Mouse (Mus musculus): ENCODE measurements around the gene Ankrd33. TPM values are rescaled to one million over a fixed set of nuclear protein-coding genes. Genes with fewer than 3 reads are reported as not detected.

Gene Ankrd33
- polyA plus RNA-seq, 1 experiment from 2014 or later = not detected

DNA sequence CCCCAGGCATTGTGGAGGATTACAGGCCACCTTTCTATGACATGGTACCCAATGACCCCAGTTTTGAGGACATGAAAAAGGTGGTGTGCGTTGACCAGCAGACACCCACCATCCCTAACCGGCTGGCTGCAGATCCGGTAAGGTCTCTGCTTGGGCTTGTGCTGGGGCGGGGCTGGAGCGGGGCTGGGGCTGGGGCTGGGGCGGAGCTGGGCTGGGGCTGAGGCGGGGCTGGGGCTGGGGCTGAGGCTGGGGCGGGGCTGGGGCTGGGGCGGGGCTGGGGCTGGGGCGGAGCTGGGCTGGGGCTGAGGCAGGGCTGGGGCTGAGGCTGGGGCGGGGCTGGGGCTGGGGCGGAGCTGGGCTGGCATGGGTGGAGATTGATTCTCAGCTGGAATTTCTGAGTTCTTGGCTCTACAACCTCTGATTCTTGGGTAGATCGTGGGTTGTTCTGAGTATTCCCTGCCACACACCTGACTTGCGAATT lies 25.5 kb downstream of the Ankrd33 start:
- Histone ChIP-seq H3K4me2 (replicated peaks) (peak overlapping the region; percentile 19; the same call in 1 of the 2 replicates), H3K4me1 (peaks cover 59% of the 10 kb centered on the region), H3K36me3 (no peaks in the 10 kb centered on the region), H3K27me3 (no peaks in the 10 kb centered on the region), H3K9me3 (no peaks in the 10 kb centered on the region), H3K4me3 (no peak overlapping the region), H3K27ac (peak overlapping the region; percentile 71), H3K9ac (no peak overlapping the region)
- 5% methylated on average over 10 of the region's 14 CpGs for WGBS
- ATAC-seq (ENCODE audit: insufficient number of reproducible peaks, insufficient read depth, low FRiP score, low TSS enrichment) = peak; percentile 30

DNA sequence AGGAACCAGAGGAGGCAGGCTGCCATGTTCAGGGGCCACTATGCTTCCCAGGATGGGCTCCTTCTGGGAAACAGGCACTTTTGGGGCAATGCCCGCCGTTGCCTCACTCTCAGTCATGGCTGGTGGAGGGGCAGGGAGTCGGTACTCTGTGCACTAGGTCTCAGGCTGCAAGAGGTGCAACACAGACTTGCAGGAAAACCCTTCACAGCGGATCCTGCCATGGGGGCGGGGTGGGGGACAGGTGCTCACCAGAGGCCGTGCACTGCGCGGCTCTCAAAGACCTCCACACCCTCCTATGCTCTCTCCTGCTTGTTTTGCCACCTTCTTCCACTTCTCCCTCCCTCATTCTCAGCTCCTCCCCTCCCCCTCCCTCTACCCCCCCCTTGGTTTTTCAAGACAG lies 27.1 kb downstream of the Ankrd33 start:
- H3K4me3 ChIP-seq = no peak overlapping the region
- WGBS = 51% methylated on average over 8 of the region's 8 CpGs
- H3K27ac ChIP-seq = peak overlapping the region; percentile 84

DNA sequence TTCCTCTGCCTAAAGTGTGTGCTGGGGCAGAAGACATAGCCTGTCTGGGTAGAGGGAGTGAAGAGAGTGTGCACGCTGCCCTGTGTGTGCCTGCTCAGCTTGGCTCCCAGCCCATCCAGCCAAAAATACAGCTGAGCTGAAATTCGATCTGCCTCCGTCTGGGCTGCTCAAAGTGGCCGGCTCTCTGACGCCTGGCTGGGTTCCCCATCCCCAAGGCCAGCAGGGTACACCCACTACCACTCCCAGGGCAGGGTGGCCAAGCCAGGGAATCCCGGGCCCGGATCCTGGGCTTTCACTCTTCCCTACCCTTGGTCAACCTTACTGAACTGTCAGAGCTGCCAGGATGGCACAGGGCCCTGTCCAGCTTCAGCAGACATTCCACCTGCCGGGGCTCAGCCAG lies 27.9 kb downstream of the Ankrd33 start:
- H3K27ac ChIP-seq = peak overlapping the region; percentile 84
- H3K4me2 ChIP-seq (replicated peaks) = peak overlapping the region; percentile 30
- peak overlapping the region; percentile 38; the same call in 1 of the 2 replicates for H3K9ac ChIP-seq
- no peaks in the 10 kb centered on the region for H3K27me3 ChIP-seq
- no peaks in the 10 kb centered on the region for H3K9me3 ChIP-seq
- H3K36me3 ChIP-seq = no peaks in the 10 kb centered on the region
- no peak overlapping the region for H3K4me3 ChIP-seq
- 13% methylated on average over 8 of the region's 8 CpGs for WGBS
- peaks cover 70% of the 10 kb centered on the region for H3K4me1 ChIP-seq
- ATAC-seq (ENCODE audit: insufficient number of reproducible peaks, insufficient read depth, low FRiP score, low TSS enrichment) = peak; percentile 42

More for the DNA sequence above, 27.1 kb downstream of the Ankrd33 start:
- no peaks in the 10 kb centered on the region for H3K9me3 ChIP-seq
- H3K36me3 ChIP-seq = no peaks in the 10 kb centered on the region
- no peak for ATAC-seq (ENCODE audit: insufficient number of reproducible peaks, insufficient read depth, low FRiP score, low TSS enrichment)
- no peak overlapping the region for H3K4me2 ChIP-seq (replicated peaks)
- H3K4me1 ChIP-seq = peaks cover 65% of the 10 kb centered on the region
- H3K9ac ChIP-seq = no peak overlapping the region
- H3K27me3 ChIP-seq = no peaks in the 10 kb centered on the region

DNA sequence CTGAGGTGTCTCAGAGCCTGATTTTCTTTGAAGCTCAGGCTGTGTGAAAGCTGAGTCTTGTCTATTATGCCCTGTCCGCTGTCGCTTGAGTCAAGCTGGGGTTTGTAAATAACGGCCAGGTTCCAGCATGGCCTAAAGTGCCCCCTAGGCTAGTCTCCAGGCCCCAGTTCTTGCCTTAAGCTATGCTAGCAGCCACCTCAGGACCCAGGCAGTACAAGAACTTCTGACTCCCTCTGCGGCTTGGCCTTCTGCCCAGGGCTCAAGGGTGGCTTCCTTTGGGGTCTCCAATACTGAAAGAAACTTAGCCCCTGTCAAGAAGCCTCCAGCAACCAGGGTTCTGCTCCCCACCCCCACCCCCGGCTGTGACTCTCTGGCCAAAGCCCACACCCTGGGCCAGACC lies 28.6 kb downstream of the Ankrd33 start:
- Histone ChIP-seq H3K36me3 (no peaks in the 10 kb centered on the region), H3K9me3 (no peaks in the 10 kb centered on the region), H3K4me1 (peaks cover 68% of the 10 kb centered on the region), H3K27me3 (no peaks in the 10 kb centered on the region), H3K9ac (no peak overlapping the region), H3K4me2 (replicated peaks) (no peak overlapping the region), H3K27ac (peak overlapping the region; percentile 84; the same call in 1 of the 2 replicates), H3K4me3 (no peak overlapping the region)
- no peak for ATAC-seq (ENCODE audit: insufficient number of reproducible peaks, insufficient read depth, low FRiP score, low TSS enrichment)
- WGBS = 78% methylated on average over 5 of the region's 5 CpGs

DNA sequence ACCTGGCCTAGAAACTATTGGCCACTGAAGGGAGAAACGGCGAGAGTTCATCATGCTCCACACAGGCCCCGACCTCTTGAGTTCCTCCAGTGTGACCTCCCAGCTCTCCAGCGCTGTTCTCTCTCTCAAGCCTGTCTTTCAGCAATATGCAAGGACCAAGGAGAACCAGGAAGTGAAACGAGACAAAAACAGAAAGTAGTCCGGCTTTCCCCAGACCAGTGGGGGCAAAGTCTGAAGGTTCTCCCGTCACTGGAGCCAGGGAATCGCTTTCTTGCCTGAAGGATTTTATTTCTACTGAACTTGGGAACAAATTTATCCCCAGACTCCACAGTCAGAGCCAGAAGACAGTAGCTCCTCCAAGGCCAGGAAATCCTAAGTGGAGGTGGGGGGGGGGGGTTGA lies 29.2 kb downstream of the Ankrd33 start:
- peaks cover 62% of the 10 kb centered on the region for H3K4me1 ChIP-seq

DNA sequence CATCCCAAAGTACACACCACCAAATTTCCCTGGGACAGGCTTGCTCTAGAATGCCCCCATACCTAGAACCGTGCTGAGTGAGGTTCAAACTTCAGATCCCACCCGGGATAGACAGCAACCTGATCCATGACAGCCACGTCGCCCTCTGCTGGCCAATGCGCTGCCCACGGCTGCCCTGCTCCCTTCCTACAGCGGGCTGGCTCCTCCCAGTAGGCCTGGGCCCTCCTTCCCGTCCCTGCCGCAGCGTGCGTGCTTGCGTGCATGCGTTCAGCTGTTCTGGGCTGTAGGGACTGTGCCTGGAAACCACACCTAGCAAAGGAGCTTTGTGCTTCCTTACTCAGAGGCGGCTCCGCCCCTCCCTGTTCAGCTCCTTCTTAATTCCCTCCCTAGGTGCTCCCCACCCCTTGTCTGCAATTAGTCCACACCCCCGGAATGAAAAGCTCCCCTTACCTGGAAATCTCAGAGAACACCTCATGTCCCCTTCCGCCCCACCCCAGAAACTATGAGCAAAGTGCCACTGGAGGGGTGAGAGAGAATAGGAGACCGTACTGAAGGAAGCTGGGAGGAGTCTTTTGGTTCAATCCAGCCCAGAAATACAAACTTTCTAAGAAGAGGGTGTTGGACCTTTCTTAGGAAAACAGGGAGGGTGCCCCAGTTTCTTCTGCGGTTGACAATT lies 30.0 kb downstream of the Ankrd33 start:
- H3K4me3 ChIP-seq = peak overlapping the region; percentile 5; the same call in 1 of the 2 replicates
- peak overlapping the region; percentile 43 for H3K4me2 ChIP-seq (replicated peaks)
- no peaks in the 10 kb centered on the region for H3K36me3 ChIP-seq
- peak overlapping the region; percentile 52 for H3K27ac ChIP-seq
- peak; percentile 88 for ATAC-seq (ENCODE audit: insufficient number of reproducible peaks, insufficient read depth, low FRiP score, low TSS enrichment)
- H3K9ac ChIP-seq = no peak overlapping the region
- 9% methylated on average over 19 of the region's 19 CpGs for WGBS
- no peaks in the 10 kb centered on the region for H3K27me3 ChIP-seq
- H3K4me1 ChIP-seq = peaks cover 54% of the 10 kb centered on the region
- no peaks in the 10 kb centered on the region for H3K9me3 ChIP-seq

More for the DNA sequence above, 29.2 kb downstream of the Ankrd33 start:
- Histone ChIP-seq H3K4me2 (replicated peaks) (no peak overlapping the region), H3K4me3 (no peak overlapping the region), H3K36me3 (no peaks in the 10 kb centered on the region), H3K9ac (no peak overlapping the region), H3K9me3 (no peaks in the 10 kb centered on the region), H3K27ac (no peak overlapping the region), H3K27me3 (no peaks in the 10 kb centered on the region)
- 86% methylated on average over 8 of the region's 8 CpGs for WGBS
- ATAC-seq (ENCODE audit: insufficient number of reproducible peaks, insufficient read depth, low FRiP score, low TSS enrichment) = no peak

DNA sequence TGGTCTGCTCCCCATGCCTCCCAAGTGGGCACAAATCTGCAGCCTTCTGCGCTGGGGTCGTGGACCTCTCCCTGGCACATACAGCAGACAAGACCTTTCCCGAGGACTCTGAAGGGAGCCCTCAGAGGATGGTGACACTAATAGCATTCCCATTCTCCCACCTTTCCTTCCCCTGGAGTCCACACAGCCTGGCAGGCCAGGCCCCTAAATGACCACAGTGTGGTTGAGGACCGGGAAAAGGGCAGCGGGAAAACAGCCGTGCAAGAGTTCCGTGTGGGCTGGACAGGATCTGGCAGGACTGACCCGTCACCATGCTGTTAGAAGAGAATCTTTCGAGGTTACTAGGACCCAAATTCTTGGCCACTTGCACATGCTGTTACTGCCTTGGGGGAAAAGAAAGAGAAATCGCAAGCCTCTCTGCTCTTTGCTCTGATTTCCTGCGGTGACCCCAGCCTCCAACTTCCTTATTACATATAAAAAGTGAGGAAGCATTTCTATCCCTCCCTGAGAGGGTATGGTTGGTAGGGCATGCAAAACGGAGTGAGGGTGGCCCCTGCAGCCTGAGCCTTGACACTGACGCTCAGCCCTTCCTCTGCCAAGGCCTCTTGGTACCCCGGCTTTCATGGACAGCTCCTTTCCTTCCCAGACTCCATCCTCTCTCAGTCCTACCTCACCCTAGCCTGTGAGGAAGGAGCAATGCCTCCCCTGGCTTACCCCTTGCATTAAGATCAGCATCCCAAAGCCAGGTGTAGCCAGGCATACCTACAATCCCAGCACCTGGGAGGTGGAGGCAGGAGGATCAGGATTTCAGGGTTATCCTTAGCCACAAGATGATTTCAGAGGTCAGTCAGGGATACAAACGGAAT lies 30.8 kb downstream of the Ankrd33 start:
- H3K4me1 ChIP-seq = peaks cover 48% of the 10 kb centered on the region
- no peak for ATAC-seq (ENCODE audit: insufficient number of reproducible peaks, insufficient read depth, low FRiP score, low TSS enrichment)
- no peak overlapping the region for H3K4me3 ChIP-seq
- peak overlapping the region; percentile 43 for H3K4me2 ChIP-seq (replicated peaks)
- peak overlapping the region; percentile 52 for H3K27ac ChIP-seq
- H3K9ac ChIP-seq = no peak overlapping the region
- WGBS = 61% methylated on average over 15 of the region's 15 CpGs
- H3K9me3 ChIP-seq = no peaks in the 10 kb centered on the region
- no peaks in the 10 kb centered on the region for H3K27me3 ChIP-seq
- no peaks in the 10 kb centered on the region for H3K36me3 ChIP-seq

DNA sequence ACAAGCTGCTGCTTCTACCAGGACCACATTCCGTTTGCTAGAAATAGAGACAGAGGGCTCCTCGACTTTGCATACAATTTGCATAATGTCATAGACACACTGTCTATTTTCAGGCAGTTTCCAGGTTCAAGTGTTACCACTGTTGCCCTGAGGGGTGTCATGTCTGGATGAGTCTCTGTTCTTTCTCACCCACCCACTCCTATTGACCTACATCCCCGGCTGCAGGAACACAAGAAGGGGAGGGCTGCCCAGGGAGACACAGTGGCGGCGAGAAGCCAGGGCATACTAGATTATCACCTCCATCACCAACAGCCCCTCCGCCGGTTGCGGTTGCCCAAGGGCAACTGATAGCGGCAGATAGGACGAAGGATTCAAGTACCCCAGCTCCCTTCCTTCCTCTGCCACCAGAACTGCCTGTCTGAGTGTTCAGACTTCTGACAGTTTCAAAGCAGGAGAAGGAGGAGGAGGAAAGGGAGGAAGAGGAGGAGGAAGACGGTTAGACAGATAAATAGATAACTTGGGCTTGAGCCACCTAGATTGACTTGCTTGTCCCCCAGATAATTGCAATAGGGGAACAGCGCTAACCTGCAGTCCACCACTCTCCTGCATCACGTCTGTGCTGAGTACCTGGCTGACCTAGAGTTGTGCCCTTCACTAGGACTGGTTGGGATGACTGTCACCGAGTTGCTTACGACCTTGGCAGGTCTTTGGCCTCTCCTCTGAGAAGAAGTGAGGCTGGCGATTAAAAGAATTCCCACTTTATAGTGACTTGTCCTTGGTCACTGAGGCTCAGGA lies 31.8 kb downstream of the Ankrd33 start:
- ATAC-seq (ENCODE audit: insufficient number of reproducible peaks, insufficient read depth, low FRiP score, low TSS enrichment) = no peak
- H3K27me3 ChIP-seq = no peaks in the 10 kb centered on the region

DNA sequence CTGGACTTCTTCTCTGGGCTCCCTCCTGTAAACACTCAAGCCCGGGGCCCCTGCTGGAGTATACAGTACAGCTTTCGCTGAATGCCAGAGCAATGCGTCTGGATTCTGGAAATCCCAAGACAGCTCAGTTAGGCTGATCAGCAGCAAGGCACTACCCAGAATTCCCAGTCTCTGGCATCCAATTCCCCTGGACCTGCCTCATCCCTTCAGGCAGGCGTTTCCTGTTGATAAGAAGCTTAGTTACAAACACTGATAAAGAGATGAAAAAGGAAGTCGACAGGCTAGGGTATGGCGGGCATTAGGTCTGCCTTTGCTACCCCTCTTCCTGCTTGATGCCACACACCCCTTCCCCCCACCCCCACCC lies 32.3 kb downstream of the Ankrd33 start:
- H3K36me3 ChIP-seq = no peaks in the 10 kb centered on the region
- no peaks in the 10 kb centered on the region for H3K27me3 ChIP-seq
- WGBS = 41% methylated on average over 6 of the region's 6 CpGs
- no peak overlapping the region for H3K9ac ChIP-seq
- no peak overlapping the region for H3K27ac ChIP-seq
- no peak overlapping the region for H3K4me3 ChIP-seq
- no peaks in the 10 kb centered on the region for H3K9me3 ChIP-seq
- ATAC-seq (ENCODE audit: insufficient number of reproducible peaks, insufficient read depth, low FRiP score, low TSS enrichment) = no peak
- H3K4me1 ChIP-seq = peaks cover 42% of the 10 kb centered on the region
- no peak overlapping the region for H3K4me2 ChIP-seq (replicated peaks)

More for the DNA sequence above, 31.8 kb downstream of the Ankrd33 start:
- Histone ChIP-seq H3K4me2 (replicated peaks) (no peak overlapping the region), H3K9ac (no peak overlapping the region), H3K4me1 (peaks cover 46% of the 10 kb centered on the region), H3K36me3 (no peaks in the 10 kb centered on the region), H3K27ac (no peak overlapping the region), H3K4me3 (no peak overlapping the region), H3K9me3 (no peaks in the 10 kb centered on the region)
- WGBS = 75% methylated on average over 16 of the region's 16 CpGs

DNA sequence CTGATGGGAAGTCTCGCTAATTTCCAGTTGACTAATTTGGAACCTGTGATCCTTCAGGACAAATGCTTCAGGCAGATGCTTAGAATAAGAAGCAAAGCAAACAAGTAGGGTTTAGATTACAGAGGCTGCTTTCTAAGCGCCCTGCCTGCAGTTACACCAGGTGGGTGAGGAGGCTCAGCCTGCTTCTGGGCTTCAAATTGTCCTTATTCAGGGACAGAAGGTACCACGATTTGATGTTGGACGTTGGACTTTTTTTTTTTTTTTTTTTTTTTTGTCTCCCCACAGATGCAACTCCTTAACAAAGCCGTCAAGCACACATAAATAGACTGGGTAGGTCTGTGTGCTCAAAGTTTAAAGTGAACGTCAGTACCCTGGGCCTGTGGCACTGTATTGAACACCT lies 33.0 kb downstream of the Ankrd33 start:
- Histone ChIP-seq H3K9ac (no peak overlapping the region), H3K4me2 (replicated peaks) (no peak overlapping the region), H3K9me3 (no peaks in the 10 kb centered on the region), H3K27me3 (no peaks in the 10 kb centered on the region), H3K4me1 (peaks cover 35% of the 10 kb centered on the region), H3K27ac (no peak overlapping the region), H3K36me3 (no peaks in the 10 kb centered on the region), H3K4me3 (no peak overlapping the region)
- WGBS = 66% methylated on average over 6 of the region's 6 CpGs
- no peak for ATAC-seq (ENCODE audit: insufficient number of reproducible peaks, insufficient read depth, low FRiP score, low TSS enrichment)
